Mouse (Mus musculus): Measurements from ENCODE around the gene Zfp652. TPM values are rescaled to one million over a fixed set of nuclear protein-coding genes. Genes with fewer than 3 reads are reported as not detected.

Zfp652 gene
- total RNA-seq, 2 experiments from 2014 or later: 22.6 to 23.0 TPM

- no peak for ATAC-seq (replicated peaks; ENCODE audit: low FRiP score, poor library complexity, severe bottlenecking)
Measured at GRCm38 (mm10) chr11:95826317-95827167, 114.1 kb downstream of the Zfp652 start.

- ATAC-seq (replicated peaks; ENCODE audit: low FRiP score, poor library complexity, severe bottlenecking): no peak
Measured at GRCm38 (mm10) chr11:95827168-95827447, 114.6 kb downstream of the Zfp652 start.

- peak; percentile 39 for ATAC-seq (replicated peaks; ENCODE audit: low FRiP score, poor library complexity, severe bottlenecking)
Measured at GRCm38 (mm10) chr11:95827464-95828085, 115.1 kb downstream of the Zfp652 start.

- ATAC-seq (replicated peaks; ENCODE audit: low FRiP score, poor library complexity, severe bottlenecking): no peak
Measured at GRCm38 (mm10) chr11:95828181-95828964, 115.9 kb downstream of the Zfp652 start.

- no peak for ATAC-seq (replicated peaks; ENCODE audit: low FRiP score, poor library complexity, severe bottlenecking)
Measured at GRCm38 (mm10) chr11:95829526-95830050, 117.1 kb downstream of the Zfp652 start.

GRCm38 (mm10) chr11:95830411-95831275 lies 118.2 kb downstream of the Zfp652 start:
- ATAC-seq (replicated peaks; ENCODE audit: low FRiP score, poor library complexity, severe bottlenecking): no peak

GRCm38 (mm10) chr11:95831276-95831619 lies 118.8 kb downstream of the Zfp652 start:
- no peak for ATAC-seq (replicated peaks; ENCODE audit: low FRiP score, poor library complexity, severe bottlenecking)

GRCm38 (mm10) chr11:95831641-95832040 lies 119.2 kb downstream of the Zfp652 start:
- ATAC-seq (replicated peaks; ENCODE audit: low FRiP score, poor library complexity, severe bottlenecking): no peak

- no peak for ATAC-seq (replicated peaks; ENCODE audit: low FRiP score, poor library complexity, severe bottlenecking)
Measured at GRCm38 (mm10) chr11:95832129-95833005, 119.9 kb downstream of the Zfp652 start.

- ATAC-seq (replicated peaks; ENCODE audit: low FRiP score, poor library complexity, severe bottlenecking): no peak
Measured at GRCm38 (mm10) chr11:95833006-95833570, 120.6 kb downstream of the Zfp652 start.

GRCm38 (mm10) chr11:95833631-95834142 lies 121.2 kb downstream of the Zfp652 start:
- ATAC-seq (replicated peaks; ENCODE audit: low FRiP score, poor library complexity, severe bottlenecking): no peak

- ATAC-seq (replicated peaks; ENCODE audit: low FRiP score, poor library complexity, severe bottlenecking): no peak
Measured at GRCm38 (mm10) chr11:95834143-95834667, 121.7 kb downstream of the Zfp652 start.

- peak; percentile 16; the same call in 1 of the 2 replicates for ATAC-seq (replicated peaks; ENCODE audit: low FRiP score, poor library complexity, severe bottlenecking)
Measured at GRCm38 (mm10) chr11:95834742-95835710, 122.6 kb downstream of the Zfp652 start.

- no peak for ATAC-seq (replicated peaks; ENCODE audit: low FRiP score, poor library complexity, severe bottlenecking)
Measured at GRCm38 (mm10) chr11:95835832-95836231, 123.4 kb downstream of the Zfp652 start.

GRCm38 (mm10) chr11:95836433-95836832 lies 124.0 kb downstream of the Zfp652 start:
- ATAC-seq (replicated peaks; ENCODE audit: low FRiP score, poor library complexity, severe bottlenecking): no peak

- no peak for ATAC-seq (replicated peaks; ENCODE audit: low FRiP score, poor library complexity, severe bottlenecking)
Measured at GRCm38 (mm10) chr11:95837059-95837458, 124.6 kb downstream of the Zfp652 start, which contains the start of gene Gngt2. Gngt2 (plus strand) TSS chr11:95837216.

- no peak for ATAC-seq (replicated peaks; ENCODE audit: low FRiP score, poor library complexity, severe bottlenecking)
Measured at GRCm38 (mm10) chr11:95838598-95838997, 126.1 kb downstream of the Zfp652 start.
